Mouse (Mus musculus) olfactory bulb, adult 2 months (tissue): Measurements from ENCODE around the gene Pttg1.

ENCODE experiments used
- CTCF ChIP-seq: fragments of 200-500 bp; IDR thresholded peaks from 2 replicates; pipeline ENCODE4 v1.5.1; 2012; ENCODE audit warnings: low read depth, mild to moderate bottlenecking, low read length, moderate library complexity; ENCODE audit not compliant: insufficient read depth
- POLR2A ChIP-seq: fragments of 200-500 bp; IDR thresholded peaks from 2 replicates; pipeline ENCODE4 v1.6.1; 2012; ENCODE audit warnings: mild to moderate bottlenecking, low read depth, low read length, moderate library complexity; ENCODE audit not compliant: insufficient read depth

- TF ChIP-seq CTCF, result no peak
- no peak for TF ChIP-seq POLR2A
These were observed 21.8 kb downstream of the Pttg1 start for GRCm38 (mm10) chr11:43404150-43404807.
